Mouse (Mus musculus): ENCODE data around the gene Crb1. TPM values are rescaled to one million over a fixed set of nuclear protein-coding genes. Genes with fewer than 3 reads are reported as not detected.
A peak's percentile ranks its signal among the peaks of the same experiment; 100 is the strongest.

Gene Crb1
- polyA plus RNA-seq, 1 experiment from 2014 or later = 3.0 TPM

DNA sequence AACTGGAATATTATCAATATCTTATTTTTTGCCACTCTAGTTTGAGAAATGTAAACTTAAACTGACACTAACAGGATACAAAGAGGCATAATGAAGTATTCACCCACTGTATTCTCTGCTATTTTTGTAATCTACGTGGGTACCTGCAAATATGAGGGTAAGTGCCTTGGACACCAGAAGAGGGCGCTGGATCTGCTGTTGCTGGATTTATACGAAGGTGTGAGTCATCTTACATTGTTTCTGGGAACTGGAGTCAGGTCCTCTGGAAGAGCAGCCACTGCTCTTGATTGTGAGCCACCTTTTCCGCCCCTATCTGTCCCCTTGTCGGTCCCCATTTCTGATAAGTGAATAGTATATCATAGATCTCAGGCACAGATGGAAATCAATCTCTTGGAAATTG lies 30.8 kb upstream of the Crb1 start:
- Histone ChIP-seq H3K4me2 (ENCODE audit: low read length) (no peak overlapping the region), H3K36me3 (ENCODE audit: control insufficient read depth, insufficient read depth, low read length) (no peaks in the 10 kb centered on the region), H3K27me3 (ENCODE audit: control insufficient read depth, insufficient read depth, low read length) (no peaks in the 10 kb centered on the region), H3K4me1 (ENCODE audit: control insufficient read depth, insufficient read depth, low read length) (no peaks in the 10 kb centered on the region), H3K4me3 (replicated peaks; ENCODE audit: low read depth, low read length) (no peak overlapping the region), H3K9me3 (ENCODE audit: control insufficient read depth, low read length) (no peaks in the 10 kb centered on the region), H3K9ac (replicated peaks; ENCODE audit: low read length) (no peak overlapping the region), H3K27ac (replicated peaks; ENCODE audit: low read depth, low read length) (no peak overlapping the region)
- DNase-seq (no peak), ATAC-seq (ENCODE audit: low FRiP score, low TSS enrichment) (no peak)
- WGBS = 58% methylated on average over 5 of the region's 5 CpGs

DNA sequence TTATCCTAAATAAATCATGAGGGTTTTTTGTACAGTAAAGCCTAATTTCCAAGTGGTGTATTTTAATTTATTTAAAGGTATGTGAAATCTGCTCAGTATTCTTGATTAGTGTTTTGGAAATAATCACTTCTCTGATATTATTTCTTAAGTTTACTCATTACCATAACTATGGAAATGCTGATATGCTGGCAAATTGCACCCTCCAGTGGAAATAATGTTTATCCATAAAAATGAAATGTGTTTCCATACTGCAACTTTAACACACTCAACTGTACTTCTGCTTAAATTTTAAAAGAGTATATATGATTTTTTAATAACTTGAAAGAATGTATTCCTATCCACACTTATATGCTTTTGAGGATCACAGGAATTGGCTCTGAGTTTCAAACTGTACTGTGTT lies 28.9 kb upstream of the Crb1 start:
- DNase-seq = peak; percentile 64
- no peaks in the 10 kb centered on the region for H3K9me3 ChIP-seq (ENCODE audit: control insufficient read depth, low read length)

DNA sequence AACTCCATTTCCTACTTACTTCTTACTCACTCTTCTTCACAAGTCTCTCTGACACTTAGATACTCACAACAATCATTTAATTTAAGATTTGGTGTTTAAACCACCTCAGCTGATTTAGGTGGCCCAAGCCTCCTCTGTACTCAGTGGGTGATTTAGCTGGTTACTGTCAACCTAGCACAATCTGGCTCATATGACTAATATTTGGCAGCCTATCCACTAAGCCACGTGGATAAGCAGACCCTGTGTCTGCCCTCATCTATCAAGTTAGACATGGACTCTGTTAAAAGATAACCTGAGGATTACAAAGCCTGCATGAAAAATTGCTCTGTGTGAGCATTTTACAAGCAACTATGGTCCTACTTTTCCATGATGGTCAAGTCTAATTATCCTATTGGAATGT lies 19.7 kb upstream of the Crb1 start:
- ATAC-seq (ENCODE audit: low FRiP score, low TSS enrichment) = no peak
- no peaks in the 10 kb centered on the region for H3K27me3 ChIP-seq (ENCODE audit: control insufficient read depth, insufficient read depth, low read length)
- H3K9ac ChIP-seq (replicated peaks; ENCODE audit: low read length) = no peak overlapping the region
- H3K27ac ChIP-seq (replicated peaks; ENCODE audit: low read depth, low read length) = no peak overlapping the region
- H3K36me3 ChIP-seq (ENCODE audit: control insufficient read depth, insufficient read depth, low read length) = no peaks in the 10 kb centered on the region
- no peak overlapping the region for H3K4me3 ChIP-seq (replicated peaks; ENCODE audit: low read depth, low read length)
- no peaks in the 10 kb centered on the region for H3K9me3 ChIP-seq (ENCODE audit: control insufficient read depth, low read length)
- H3K4me2 ChIP-seq (ENCODE audit: low read length) = no peak overlapping the region
- H3K4me1 ChIP-seq (ENCODE audit: control insufficient read depth, insufficient read depth, low read length) = no peaks in the 10 kb centered on the region
- WGBS = 64% methylated on average over 1 of the region's 1 CpGs
- DNase-seq = no peak

More for the DNA sequence above, 28.9 kb upstream of the Crb1 start:
- Histone ChIP-seq H3K27me3 (ENCODE audit: control insufficient read depth, insufficient read depth, low read length) (no peaks in the 10 kb centered on the region), H3K36me3 (ENCODE audit: control insufficient read depth, insufficient read depth, low read length) (no peaks in the 10 kb centered on the region), H3K9ac (replicated peaks; ENCODE audit: low read length) (no peak overlapping the region), H3K27ac (replicated peaks; ENCODE audit: low read depth, low read length) (no peak overlapping the region), H3K4me3 (replicated peaks; ENCODE audit: low read depth, low read length) (no peak overlapping the region), H3K4me2 (ENCODE audit: low read length) (no peak overlapping the region), H3K4me1 (ENCODE audit: control insufficient read depth, insufficient read depth, low read length) (no peaks in the 10 kb centered on the region)
- no peak for ATAC-seq (ENCODE audit: low FRiP score, low TSS enrichment)

DNA sequence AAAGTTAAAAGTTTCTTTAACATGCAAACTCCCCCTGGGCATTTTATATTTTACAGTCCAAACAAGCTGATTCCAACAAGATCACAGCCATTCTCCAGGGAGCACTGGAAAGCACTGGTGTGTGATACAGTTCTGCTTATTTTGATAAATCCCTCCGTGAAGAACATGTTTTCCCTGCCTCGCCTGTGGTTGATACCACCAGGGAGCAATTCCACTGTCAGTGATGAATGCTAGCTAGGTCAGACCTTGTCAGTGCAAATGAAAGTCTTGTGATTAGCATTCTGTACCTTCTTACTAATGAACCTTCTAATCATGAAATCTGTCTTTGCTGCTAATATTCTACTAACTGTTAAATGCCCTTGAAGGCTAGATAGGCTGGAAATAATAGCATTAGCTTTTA lies 14.8 kb upstream of the Crb1 start:
- H3K27me3 ChIP-seq (ENCODE audit: control insufficient read depth, insufficient read depth, low read length) = no peaks in the 10 kb centered on the region
- no peak overlapping the region for H3K4me2 ChIP-seq (ENCODE audit: low read length)
- ATAC-seq (ENCODE audit: low FRiP score, low TSS enrichment) (no peak), DNase-seq (peak; percentile 42)
- no peaks in the 10 kb centered on the region for H3K4me1 ChIP-seq (ENCODE audit: control insufficient read depth, insufficient read depth, low read length)
- no peaks in the 10 kb centered on the region for H3K36me3 ChIP-seq (ENCODE audit: control insufficient read depth, insufficient read depth, low read length)
- no peak overlapping the region for H3K9ac ChIP-seq (replicated peaks; ENCODE audit: low read length)
- no peaks in the 10 kb centered on the region for H3K9me3 ChIP-seq (ENCODE audit: control insufficient read depth, low read length)
- no peak overlapping the region for H3K4me3 ChIP-seq (replicated peaks; ENCODE audit: low read depth, low read length)
- no peak overlapping the region for H3K27ac ChIP-seq (replicated peaks; ENCODE audit: low read depth, low read length)
- 23% methylated on average over 2 of the region's 2 CpGs for WGBS

DNA sequence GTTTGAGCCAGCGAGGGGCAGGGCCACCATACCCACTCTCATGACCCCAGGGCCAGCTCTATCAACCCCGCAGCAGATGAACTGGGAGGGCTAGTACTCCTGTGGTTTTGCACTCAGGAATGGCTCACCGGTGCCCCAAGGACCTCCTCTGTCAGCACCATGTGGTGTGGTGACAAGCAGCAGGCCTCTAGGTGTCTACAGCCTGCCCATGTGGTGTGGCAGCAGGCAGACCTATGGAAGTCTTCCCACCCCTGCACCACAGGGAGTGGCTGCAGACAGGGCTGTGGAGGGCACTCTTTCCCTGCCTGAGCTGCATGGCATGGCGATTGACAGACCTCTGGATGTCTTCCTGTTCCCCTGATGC lies 2.7 kb upstream of the Crb1 start:
- H3K27me3 ChIP-seq (ENCODE audit: control insufficient read depth, insufficient read depth, low read length) = no peaks in the 10 kb centered on the region
- peaks cover 11% of the 10 kb centered on the region for H3K4me1 ChIP-seq (ENCODE audit: control insufficient read depth, insufficient read depth, low read length)
- no peak overlapping the region for H3K4me3 ChIP-seq (replicated peaks; ENCODE audit: low read depth, low read length)
- WGBS = 26% methylated on average over 4 of the region's 4 CpGs
- no peaks in the 10 kb centered on the region for H3K9me3 ChIP-seq (ENCODE audit: control insufficient read depth, low read length)
- H3K9ac ChIP-seq (replicated peaks; ENCODE audit: low read length) = no peak overlapping the region
- DNase-seq (no peak), ATAC-seq (ENCODE audit: low FRiP score, low TSS enrichment) (peak; percentile 18; the same call in 1 of the 2 replicates)
- H3K36me3 ChIP-seq (ENCODE audit: control insufficient read depth, insufficient read depth, low read length) = no peaks in the 10 kb centered on the region
- H3K4me2 ChIP-seq (ENCODE audit: low read length) = no peak overlapping the region
- no peak overlapping the region for H3K27ac ChIP-seq (replicated peaks; ENCODE audit: low read depth, low read length)

DNA sequence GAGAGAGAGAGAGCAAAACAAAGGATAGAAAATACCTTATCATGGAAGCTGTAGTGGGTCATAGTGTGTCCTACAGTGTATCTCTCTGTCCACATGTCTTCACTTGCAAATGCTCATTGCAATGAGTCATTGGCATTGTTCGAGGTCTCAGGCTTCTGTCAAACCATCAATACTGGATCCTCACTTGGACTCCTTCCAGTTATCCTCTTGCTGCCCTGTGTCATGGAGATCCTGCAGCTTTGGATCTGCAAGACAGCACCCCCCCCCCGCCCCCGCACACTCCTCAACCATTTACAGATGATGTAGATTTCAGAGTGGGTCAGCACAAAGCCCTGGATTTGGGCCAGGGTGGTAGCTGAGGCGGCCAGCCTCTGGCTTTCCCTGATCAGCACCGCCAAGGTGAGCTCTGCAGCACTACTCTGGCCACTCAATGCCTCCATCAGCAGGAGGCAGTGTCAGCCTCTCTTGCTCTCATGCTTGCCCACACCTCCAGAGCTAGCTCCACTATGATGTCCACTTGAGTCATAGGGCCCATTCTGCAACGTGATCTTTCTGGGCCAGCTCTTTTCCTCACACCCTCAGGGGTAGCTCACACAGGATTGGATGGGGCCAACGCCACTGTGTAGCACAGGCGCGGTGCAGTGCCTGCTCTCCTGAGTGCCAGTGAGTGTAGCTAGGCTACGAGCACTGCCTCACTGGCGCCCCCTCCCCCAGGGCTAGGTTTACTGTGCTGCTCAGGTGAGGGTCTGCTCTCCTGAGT lies 2.1 kb upstream of the Crb1 start:
- H3K9me3 ChIP-seq (ENCODE audit: control insufficient read depth, low read length) = no peaks in the 10 kb centered on the region
- no peaks in the 10 kb centered on the region for H3K36me3 ChIP-seq (ENCODE audit: control insufficient read depth, insufficient read depth, low read length)
- WGBS = 34% methylated on average over 11 of the region's 11 CpGs
- no peak overlapping the region for H3K27ac ChIP-seq (replicated peaks; ENCODE audit: low read depth, low read length)
- H3K4me1 ChIP-seq (ENCODE audit: control insufficient read depth, insufficient read depth, low read length) = peaks cover 11% of the 10 kb centered on the region
- no peak overlapping the region for H3K4me3 ChIP-seq (replicated peaks; ENCODE audit: low read depth, low read length)
- no peak overlapping the region for H3K9ac ChIP-seq (replicated peaks; ENCODE audit: low read length)
- DNase-seq = no peak
- H3K4me2 ChIP-seq (ENCODE audit: low read length) = no peak overlapping the region
- peak; percentile 57 for ATAC-seq (ENCODE audit: low FRiP score, low TSS enrichment)
- no peaks in the 10 kb centered on the region for H3K27me3 ChIP-seq (ENCODE audit: control insufficient read depth, insufficient read depth, low read length)

DNA sequence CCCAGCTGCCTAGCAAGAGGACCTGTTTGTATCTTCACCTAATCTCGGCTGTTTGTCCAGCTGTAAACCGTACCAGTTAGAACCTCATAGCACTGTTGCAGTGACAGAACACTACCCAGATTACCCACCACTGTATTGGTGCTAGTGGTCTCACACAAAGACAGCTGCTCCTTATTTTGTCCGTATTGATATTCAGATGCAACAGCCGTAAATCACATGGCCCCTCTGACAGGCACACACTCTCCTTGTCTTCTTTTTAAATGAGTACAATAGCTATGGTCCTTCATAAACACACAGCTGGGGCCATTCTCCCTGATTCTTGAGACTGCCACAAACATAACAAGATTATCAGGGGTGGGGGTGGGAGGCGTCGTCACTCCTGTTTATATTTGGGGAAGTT lies 1.0 kb downstream of the Crb1 start:
- H3K4me3 ChIP-seq (replicated peaks; ENCODE audit: low read depth, low read length) = peak overlapping the region; percentile 35
- peak; percentile 36; the same call in 1 of the 2 replicates for ATAC-seq (ENCODE audit: low FRiP score, low TSS enrichment)
- H3K27ac ChIP-seq (replicated peaks; ENCODE audit: low read depth, low read length) = peak overlapping the region; percentile 70
- peak overlapping the region; percentile 17; the same call in 1 of the 2 replicates for H3K9ac ChIP-seq (replicated peaks; ENCODE audit: low read length)
- DNase-seq = peak; percentile 35
- peak overlapping the region; percentile 49 for H3K4me2 ChIP-seq (ENCODE audit: low read length)
- no peaks in the 10 kb centered on the region for H3K36me3 ChIP-seq (ENCODE audit: control insufficient read depth, insufficient read depth, low read length)
- 3% methylated on average over 6 of the region's 6 CpGs for WGBS
- H3K9me3 ChIP-seq (ENCODE audit: control insufficient read depth, low read length) = no peaks in the 10 kb centered on the region
- no peaks in the 10 kb centered on the region for H3K27me3 ChIP-seq (ENCODE audit: control insufficient read depth, insufficient read depth, low read length)
- H3K4me1 ChIP-seq (ENCODE audit: control insufficient read depth, insufficient read depth, low read length) = peaks cover 11% of the 10 kb centered on the region

DNA sequence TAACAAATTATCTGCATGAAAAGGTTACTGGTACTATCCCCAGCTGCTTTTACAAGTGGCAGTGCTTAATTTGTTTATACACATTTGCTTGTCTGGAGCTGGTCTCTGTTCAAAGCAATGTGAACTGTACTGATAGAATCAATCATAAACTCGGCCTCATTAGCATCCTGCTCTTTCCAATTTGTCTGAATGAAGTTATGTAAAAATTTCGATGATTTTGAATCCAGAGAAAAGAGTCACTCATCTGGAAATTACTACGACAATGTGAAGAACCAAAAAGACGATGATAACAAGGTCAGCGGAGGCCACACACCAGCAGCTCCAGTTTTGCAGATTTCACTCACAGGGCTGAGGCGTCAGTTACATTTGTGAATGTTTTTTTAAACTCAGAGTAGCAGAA lies 5.6 kb downstream of the Crb1 start:
- Histone ChIP-seq H3K36me3 (ENCODE audit: control insufficient read depth, insufficient read depth, low read length) (no peaks in the 10 kb centered on the region), H3K4me2 (ENCODE audit: low read length) (no peak overlapping the region), H3K27ac (replicated peaks; ENCODE audit: low read depth, low read length) (no peak overlapping the region), H3K4me1 (ENCODE audit: control insufficient read depth, insufficient read depth, low read length) (peaks cover 10% of the 10 kb centered on the region), H3K9ac (replicated peaks; ENCODE audit: low read length) (no peak overlapping the region), H3K9me3 (ENCODE audit: control insufficient read depth, low read length) (no peaks in the 10 kb centered on the region), H3K27me3 (ENCODE audit: control insufficient read depth, insufficient read depth, low read length) (no peaks in the 10 kb centered on the region), H3K4me3 (replicated peaks; ENCODE audit: low read depth, low read length) (no peak overlapping the region)
- DNase-seq (no peak), ATAC-seq (ENCODE audit: low FRiP score, low TSS enrichment) (no peak)
- WGBS = 74% methylated on average over 6 of the region's 6 CpGs

DNA sequence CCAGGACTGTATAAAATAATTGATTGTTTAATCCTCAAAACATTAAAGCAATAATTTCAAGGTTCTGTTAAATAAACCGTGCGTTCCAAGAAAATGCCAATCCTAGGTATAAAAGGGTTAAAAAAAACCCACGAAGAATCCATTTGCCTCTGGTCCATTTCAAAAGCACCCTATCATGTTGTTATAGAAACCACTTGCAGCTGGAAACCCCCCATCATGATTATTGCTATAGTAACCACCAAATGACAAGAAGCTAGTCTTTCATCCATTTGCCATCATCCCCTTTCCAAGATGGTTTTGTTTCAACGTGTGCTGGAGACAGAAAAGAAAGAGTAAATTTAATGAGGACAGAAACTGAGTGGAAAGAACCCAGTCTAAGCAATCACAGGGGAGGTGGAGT lies 28.3 kb downstream of the Crb1 start:
- peak; percentile 52 for DNase-seq
- no peaks in the 10 kb centered on the region for H3K36me3 ChIP-seq (ENCODE audit: control insufficient read depth, insufficient read depth, low read length)
- no peak overlapping the region for H3K9ac ChIP-seq (replicated peaks; ENCODE audit: low read length)
- no peaks in the 10 kb centered on the region for H3K9me3 ChIP-seq (ENCODE audit: control insufficient read depth, low read length)
- H3K27me3 ChIP-seq (ENCODE audit: control insufficient read depth, insufficient read depth, low read length) = no peaks in the 10 kb centered on the region
- WGBS = 26% methylated on average over 4 of the region's 4 CpGs
- ATAC-seq (ENCODE audit: low FRiP score, low TSS enrichment) = no peak
- H3K27ac ChIP-seq (replicated peaks; ENCODE audit: low read depth, low read length) = no peak overlapping the region
- peaks cover 14% of the 10 kb centered on the region for H3K4me1 ChIP-seq (ENCODE audit: control insufficient read depth, insufficient read depth, low read length)
- no peak overlapping the region for H3K4me3 ChIP-seq (replicated peaks; ENCODE audit: low read depth, low read length)
- H3K4me2 ChIP-seq (ENCODE audit: low read length) = no peak overlapping the region

Data from midbrain, embryonic 14.5 days (tissue).